Mouse (Mus musculus) hindbrain, embryonic 13.5 days (tissue): ENCODE results near the gene Dcaf6. TPM values are rescaled to one million over a fixed set of nuclear protein-coding genes. Genes with fewer than 3 reads are reported as not detected.

Experiments used
- ATAC-seq: fragments of 200-750 bp; cut with Nextera tagmentation; 2 replicates; pipeline ENCODE4 v1.8.0; 2017; ENCODE audit warnings: moderate TSS enrichment; ENCODE audit not compliant: low FRiP score
- H3K27ac ChIP-seq: fragments of 300-500 bp; sonication (generic); 2 replicates; pipeline ENCODE4 v1.5.1; 2015; ENCODE audit warnings: inconsistent platforms, mild to moderate bottlenecking, moderate library complexity
- H3K27me3 ChIP-seq: fragments of 300-500 bp; sonication (generic); 2 replicates; pipeline ENCODE4 v1.6.1; 2015; ENCODE audit warnings: mild to moderate bottlenecking, inconsistent platforms
- H3K36me3 ChIP-seq: fragments of 300-500 bp; sonication (generic); 2 replicates; pipeline ENCODE4 v1.6.1; 2015; ENCODE audit warnings: mild to moderate bottlenecking, inconsistent platforms
- H3K4me1 ChIP-seq: fragments of 300-500 bp; sonication (generic); replicated peaks from 2 replicates; pipeline ENCODE4 v1.6.1; 2015; ENCODE audit warnings: inconsistent platforms
- H3K4me2 ChIP-seq: fragments of 300-500 bp; sonication (generic); 2 replicates; pipeline ENCODE4 v1.6.1; 2015; ENCODE audit warnings: inconsistent platforms, mild to moderate bottlenecking, moderate library complexity
- H3K4me3 ChIP-seq: fragments of 300-500 bp; sonication (generic); 2 replicates; pipeline ENCODE4 v1.5.1; 2015; ENCODE audit warnings: mild to moderate bottlenecking, inconsistent platforms
- H3K9ac ChIP-seq: fragments of 300-500 bp; sonication (generic); 2 replicates; pipeline ENCODE4 v1.6.1; 2015; ENCODE audit warnings: mild to moderate bottlenecking, inconsistent platforms
- H3K9me3 ChIP-seq: fragments of 300-500 bp; sonication (generic); 2 replicates; pipeline ENCODE4 v1.6.1; 2016; ENCODE audit warnings: inconsistent platforms
- WGBS: fragments of 180-500 bp; shearing (Covaris S2); methylation state at CpG from one replicate; pipeline ENCODE4 v1.1.7; 2015; 5-methylcytosine and 5-hydroxymethylcytosine counted together
- polyA plus RNA-seq: library from polyadenylated mRNA; unstranded; fragments of >200 nt; fragmentation: Nextera tagmentation; extraction: Ambion mirVana; gene quantifications from 2 replicates; pipeline ENCODE4 v1.2.1, GENCODE M21; 2015

Dcaf6 gene
- polyA plus RNA-seq, 1 experiment from 2014 or later = 14.6 TPM

DNA sequence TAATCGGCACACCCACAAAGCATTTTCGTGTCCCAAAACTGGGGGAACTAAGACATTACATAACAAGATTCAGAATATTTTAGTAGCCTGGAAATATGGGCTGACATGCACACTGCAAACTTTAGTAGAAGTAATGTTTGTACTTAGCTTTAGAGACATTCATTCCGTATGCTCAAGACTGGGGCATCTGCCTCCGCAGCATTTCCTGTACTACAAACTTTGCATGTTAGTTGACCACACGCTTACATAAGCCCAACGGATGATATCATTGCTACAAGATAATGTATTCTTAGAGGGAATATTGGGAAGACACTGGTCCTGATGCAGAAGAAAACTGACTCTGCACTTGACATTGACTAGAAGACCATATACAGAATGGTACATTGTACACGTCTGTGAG is 155.9 kb downstream of the Dcaf6 start:
- Histone ChIP-seq H3K9me3 (no peaks in the 10 kb centered on the region), H3K4me1 (peaks cover 18% of the 10 kb centered on the region), H3K4me3 (no peak overlapping the region), H3K36me3 (peaks cover 34% of the 10 kb centered on the region), H3K27me3 (no peaks in the 10 kb centered on the region), H3K9ac (no peak overlapping the region), H3K4me2 (no peak overlapping the region), H3K27ac (no peak overlapping the region)
- WGBS = 94% methylated on average over 7 of the region's 7 CpGs
- ATAC-seq = no peak

DNA sequence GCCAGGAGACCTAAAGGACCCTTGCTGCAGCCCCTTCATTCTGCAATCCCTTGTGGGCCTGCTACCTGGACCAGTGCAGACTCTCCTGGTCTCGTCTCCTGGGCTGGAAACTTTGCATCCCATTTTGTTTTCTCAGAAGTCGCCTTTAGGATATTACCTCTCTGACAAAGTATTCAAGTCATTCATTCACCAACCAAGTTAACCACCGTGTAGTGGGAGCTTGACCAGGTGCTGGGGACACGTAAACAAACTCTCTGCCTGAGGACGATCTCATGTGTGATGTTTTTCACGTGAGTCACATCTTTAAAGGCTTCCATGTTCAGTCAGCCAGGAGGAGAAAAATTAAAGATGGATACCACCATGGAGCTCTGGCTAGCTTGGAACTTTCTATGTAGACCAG is 157.1 kb downstream of the Dcaf6 start:
- Histone ChIP-seq H3K27ac (no peak overlapping the region), H3K9me3 (no peaks in the 10 kb centered on the region), H3K4me3 (no peak overlapping the region), H3K36me3 (peaks cover 23% of the 10 kb centered on the region), H3K4me2 (no peak overlapping the region), H3K9ac (no peak overlapping the region), H3K4me1 (peaks cover 18% of the 10 kb centered on the region), H3K27me3 (no peaks in the 10 kb centered on the region)
- ATAC-seq = 0 out of 2 replicates have a peak, but pooled peaks have one; percentile 11
- WGBS = 91% methylated on average over 6 of the region's 6 CpGs

- H3K4me1 ChIP-seq = peaks cover 18% of the 10 kb centered on the region
- no peaks in the 10 kb centered on the region for H3K27me3 ChIP-seq
- no peak overlapping the region for H3K4me2 ChIP-seq
- no peak overlapping the region for H3K4me3 ChIP-seq
- no peaks in the 10 kb centered on the region for H3K9me3 ChIP-seq
- no peak overlapping the region for H3K9ac ChIP-seq
- H3K27ac ChIP-seq = no peak overlapping the region
- peaks cover 17% of the 10 kb centered on the region for H3K36me3 ChIP-seq
- WGBS = 68% methylated on average over 13 of the region's 13 CpGs
- peak; percentile 57 for ATAC-seq
These were observed 157.6 kb downstream of the Dcaf6 start for GRCm38 (mm10) chr1:165302455-165303208.

DNA sequence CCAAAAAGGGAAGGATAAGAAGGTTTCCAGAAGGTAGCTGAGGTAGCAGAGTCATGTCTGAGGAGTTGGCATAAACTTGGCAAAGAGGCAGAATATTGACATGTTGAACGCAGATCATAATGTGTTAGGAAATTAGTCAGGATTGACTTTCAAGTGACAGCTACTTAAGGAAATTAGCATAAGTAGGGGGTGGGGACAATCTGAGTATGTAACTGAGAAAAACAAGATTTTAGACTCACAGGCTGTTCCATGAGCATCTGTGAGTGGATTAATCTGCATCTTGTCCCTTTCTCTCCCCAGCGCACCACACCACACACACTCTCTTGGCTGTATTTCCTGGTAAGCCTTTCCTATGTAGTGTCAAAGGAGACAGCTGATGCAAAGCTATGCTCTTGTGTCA is 158.7 kb downstream of the Dcaf6 start:
- Histone ChIP-seq H3K27ac (no peak overlapping the region), H3K9me3 (no peaks in the 10 kb centered on the region), H3K9ac (no peak overlapping the region), H3K4me3 (no peak overlapping the region), H3K4me2 (no peak overlapping the region), H3K4me1 (peaks cover 18% of the 10 kb centered on the region), H3K36me3 (peaks cover 15% of the 10 kb centered on the region), H3K27me3 (no peaks in the 10 kb centered on the region)
- WGBS = 93% methylated on average over 2 of the region's 2 CpGs
- ATAC-seq = no peak

GRCm38 (mm10) chr1:165301108-165301507 is 159.2 kb downstream of the Dcaf6 start:
- Histone ChIP-seq H3K4me2 (no peak overlapping the region), H3K9ac (no peak overlapping the region), H3K36me3 (peaks cover 14% of the 10 kb centered on the region), H3K9me3 (no peaks in the 10 kb centered on the region), H3K4me3 (no peak overlapping the region), H3K27ac (no peak overlapping the region), H3K27me3 (no peaks in the 10 kb centered on the region), H3K4me1 (peaks cover 18% of the 10 kb centered on the region)
- WGBS = 88% methylated on average over 3 of the region's 3 CpGs
- no peak for ATAC-seq

DNA sequence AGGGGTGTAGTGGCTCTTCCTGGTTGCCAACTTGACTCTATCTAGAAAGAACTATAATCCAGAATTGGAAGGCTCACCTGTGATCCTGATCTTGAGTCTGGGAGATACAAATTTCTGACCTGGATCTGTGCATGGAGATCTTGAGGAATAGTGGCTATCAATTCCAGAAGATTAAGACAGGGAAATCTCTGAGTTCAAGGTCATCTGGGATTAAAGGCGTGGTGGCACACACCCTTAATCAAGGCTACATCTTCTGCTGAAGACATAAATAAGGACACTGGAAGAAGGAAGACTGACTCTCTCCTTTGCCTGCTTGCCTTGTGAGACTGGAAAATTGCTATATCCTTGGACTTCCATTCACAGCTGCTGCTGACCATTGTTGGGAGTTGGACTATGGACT is 164.8 kb downstream of the Dcaf6 start, which contains the start of gene Gpr161:
Gene Gpr161 (plus strand): TSS at position 301 of the 400 bp plus-strand sequence.
- WGBS = 97% methylated on average over 1 of the region's 1 CpGs
- H3K4me2 ChIP-seq = no peak within 1 kb of the TSS
- H3K4me3 ChIP-seq = no peak within 1 kb of the TSS
- no peaks in the 10 kb centered on the region for H3K27me3 ChIP-seq
- no peak within 1 kb of the TSS for H3K27ac ChIP-seq
- no peak for ATAC-seq
- H3K9ac ChIP-seq = no peak within 1 kb of the TSS
- peaks cover 45% of the 10 kb centered on the region for H3K36me3 ChIP-seq
- H3K4me1 ChIP-seq = no peaks in the 10 kb centered on the region
- H3K9me3 ChIP-seq = no peaks in the 10 kb centered on the region

DNA sequence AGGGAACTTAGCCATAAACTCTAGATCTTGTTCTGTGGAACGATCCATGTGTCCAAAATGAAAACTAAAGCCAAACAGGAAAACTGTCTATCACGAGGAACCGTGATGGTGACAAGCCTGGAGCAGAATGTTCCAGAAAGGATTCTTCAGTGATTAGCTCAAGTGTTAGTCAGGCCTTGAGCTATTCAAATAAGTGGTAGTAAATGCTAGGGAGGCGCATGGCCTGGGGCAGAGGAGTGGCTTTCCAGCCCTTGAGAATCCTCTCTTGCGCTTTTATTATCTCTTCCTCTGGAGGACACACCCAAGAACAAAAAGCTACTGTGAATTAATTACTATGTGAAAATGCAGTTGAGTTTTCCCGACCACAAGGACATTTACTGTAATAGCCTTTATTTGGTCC is 168.7 kb downstream of the Dcaf6 start:
- Histone ChIP-seq H3K4me3 (no peak overlapping the region), H3K9ac (no peak overlapping the region), H3K27ac (no peak overlapping the region), H3K4me1 (no peaks in the 10 kb centered on the region), H3K36me3 (peaks cover 43% of the 10 kb centered on the region), H3K4me2 (no peak overlapping the region), H3K27me3 (no peaks in the 10 kb centered on the region), H3K9me3 (no peaks in the 10 kb centered on the region)
- ATAC-seq = no peak
- 95% methylated on average over 6 of the region's 6 CpGs for WGBS

GRCm38 (mm10) chr1:165289831-165290230 is 170.4 kb downstream of the Dcaf6 start:
- H3K4me3 ChIP-seq = no peak overlapping the region
- peaks cover 27% of the 10 kb centered on the region for H3K36me3 ChIP-seq
- WGBS = 92% methylated on average over 4 of the region's 4 CpGs
- no peak for ATAC-seq
- no peak overlapping the region for H3K9ac ChIP-seq
- no peak overlapping the region for H3K4me2 ChIP-seq
- no peak overlapping the region for H3K27ac ChIP-seq
- H3K27me3 ChIP-seq = no peaks in the 10 kb centered on the region
- peaks cover 5% of the 10 kb centered on the region for H3K4me1 ChIP-seq
- no peaks in the 10 kb centered on the region for H3K9me3 ChIP-seq

GRCm38 (mm10) chr1:165288165-165288564 is 172.1 kb downstream of the Dcaf6 start:
- WGBS = 90% methylated on average over 9 of the region's 9 CpGs
- Histone ChIP-seq H3K4me2 (no peak overlapping the region), H3K36me3 (peaks cover 12% of the 10 kb centered on the region), H3K4me3 (no peak overlapping the region), H3K4me1 (peaks cover 20% of the 10 kb centered on the region), H3K27me3 (no peaks in the 10 kb centered on the region), H3K27ac (no peak overlapping the region), H3K9ac (no peak overlapping the region), H3K9me3 (no peaks in the 10 kb centered on the region)
- ATAC-seq = no peak

DNA sequence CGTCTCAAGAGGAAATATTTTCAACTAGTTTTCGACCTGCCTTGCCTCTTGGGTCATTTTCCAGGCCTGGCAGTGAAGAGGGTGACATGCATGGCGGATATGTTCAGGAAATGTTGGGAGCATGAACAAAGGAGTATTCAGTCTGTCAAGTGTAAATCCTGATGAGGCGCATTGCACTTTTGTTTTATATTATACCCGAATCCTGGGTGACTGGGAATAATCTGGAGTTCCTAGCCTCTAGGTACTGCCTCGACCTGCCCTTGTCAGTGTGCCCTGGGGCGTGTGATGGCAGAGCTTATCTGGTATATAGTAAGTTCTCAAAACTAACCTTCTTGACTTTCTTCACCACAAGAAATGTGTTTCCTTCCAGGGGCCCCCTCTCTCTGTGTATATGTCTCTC is 176.2 kb downstream of the Dcaf6 start:
- H3K27me3 ChIP-seq = no peaks in the 10 kb centered on the region
- H3K9ac ChIP-seq = 0 out of 2 replicates have a peak overlapping the region, but pooled peaks have one; percentile 88
- no peak overlapping the region for H3K27ac ChIP-seq
- H3K4me1 ChIP-seq = peaks cover 35% of the 10 kb centered on the region
- peak overlapping the region; percentile 68 for H3K4me3 ChIP-seq
- ATAC-seq = no peak
- WGBS = 74% methylated on average over 7 of the region's 7 CpGs
- 0 out of 2 replicates have a peak, but pooled peaks cover 3% of the 10 kb centered on the region for H3K36me3 ChIP-seq
- peak overlapping the region; percentile 78 for H3K4me2 ChIP-seq
- no peaks in the 10 kb centered on the region for H3K9me3 ChIP-seq

- Histone ChIP-seq H3K27ac (peak overlapping the region; percentile 93), H3K27me3 (no peaks in the 10 kb centered on the region), H3K9me3 (no peaks in the 10 kb centered on the region), H3K4me2 (peak overlapping the region; percentile 78), H3K36me3 (0 out of 2 replicates have a peak, but pooled peaks cover 3% of the 10 kb centered on the region), H3K9ac (peak overlapping the region; percentile 88), H3K4me3 (peak overlapping the region; percentile 68), H3K4me1 (peaks cover 35% of the 10 kb centered on the region)
- ATAC-seq = no peak
- WGBS = 17% methylated on average over 7 of the region's 7 CpGs
These were observed 177.3 kb downstream of the Dcaf6 start for GRCm38 (mm10) chr1:165282967-165283345.

DNA sequence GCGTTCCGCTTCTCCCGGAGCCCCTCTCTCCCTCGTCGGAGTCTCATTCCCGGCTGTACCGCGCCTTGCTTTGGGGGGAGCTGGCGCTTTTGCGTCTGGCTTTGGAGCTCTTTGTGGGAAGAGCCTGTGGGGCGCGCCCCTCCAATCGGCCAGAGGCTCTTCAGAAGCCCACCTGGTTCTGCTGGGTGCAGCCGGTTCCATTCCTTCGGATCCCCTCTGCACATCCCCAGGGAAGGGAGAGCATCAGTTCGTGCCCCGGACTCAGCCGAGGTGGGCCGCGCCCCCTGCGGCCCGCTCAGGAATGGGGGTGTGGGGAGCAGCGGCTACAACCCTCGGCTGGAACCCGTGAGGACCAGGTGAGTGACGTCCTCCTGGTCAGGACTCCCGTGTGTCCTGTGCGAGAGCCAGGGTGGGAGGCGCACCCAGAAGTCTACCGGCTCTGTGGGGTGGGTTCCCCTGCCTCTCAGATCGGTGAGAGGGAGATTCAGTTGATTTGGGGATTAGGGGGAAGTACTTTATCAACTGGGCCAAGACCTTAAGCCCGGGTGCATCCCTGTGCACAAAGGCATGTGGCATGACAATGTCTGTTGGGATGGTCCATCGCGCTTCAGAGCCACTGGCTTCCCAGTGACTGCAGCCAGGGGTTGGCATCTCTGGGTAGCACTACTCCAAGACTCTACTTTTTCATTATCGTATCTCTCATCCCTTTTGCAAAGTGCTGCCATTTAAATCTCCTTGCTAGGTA is 177.9 kb downstream of the Dcaf6 start:
- Histone ChIP-seq H3K4me3 (peak overlapping the region; percentile 68), H3K4me2 (peak overlapping the region; percentile 78), H3K9me3 (no peaks in the 10 kb centered on the region), H3K27ac (peak overlapping the region; percentile 93), H3K4me1 (peaks cover 35% of the 10 kb centered on the region), H3K27me3 (no peaks in the 10 kb centered on the region), H3K9ac (peak overlapping the region; percentile 88), H3K36me3 (0 out of 2 replicates have a peak, but pooled peaks cover 2% of the 10 kb centered on the region)
- WGBS = under 1% methylated on average over 35 of the region's 35 CpGs
- ATAC-seq = peak; percentile 73
